Mouse (Mus musculus) layer of hippocampus, adult 8-10 months (tissue): Measurements from ENCODE around the gene Mtch1. TPM values are rescaled to one million over a fixed set of nuclear protein-coding genes. Genes with fewer than 3 reads are reported as not detected.
"Not testable (repeated sequence)": the region's sequence is repeated elsewhere in the genome, so short reads cannot be mapped to it uniquely, and the experiment has no call there.

Experiments
- DNase-seq, 2 experiments: peaks; one replicate each; pipeline ENCODE4 v3.0.0; 2022; ENCODE audit warnings: low spot score in 2 of 2
- total RNA-seq, 4 experiments: library from RNA; stranded (reverse); gene quantifications; 2 replicates each; pipeline ENCODE4 v1.2.4; 2022

Mtch1 gene
- total RNA-seq, 4 experiments from 2014 or later: 562 to 622 (median 577) TPM

- no peak for DNase-seq
These were observed 14.4 kb upstream of the Mtch1 start for GRCm38 (mm10) chr17:29361982-29362691.

- DNase-seq: no peak
These were observed 13.1 kb upstream of the Mtch1 start, which contains the start of gene Fgd2 for GRCm38 (mm10) chr17:29360761-29361221. TSS of gene Fgd2 (plus strand) at chr17:29360914.

DNA sequence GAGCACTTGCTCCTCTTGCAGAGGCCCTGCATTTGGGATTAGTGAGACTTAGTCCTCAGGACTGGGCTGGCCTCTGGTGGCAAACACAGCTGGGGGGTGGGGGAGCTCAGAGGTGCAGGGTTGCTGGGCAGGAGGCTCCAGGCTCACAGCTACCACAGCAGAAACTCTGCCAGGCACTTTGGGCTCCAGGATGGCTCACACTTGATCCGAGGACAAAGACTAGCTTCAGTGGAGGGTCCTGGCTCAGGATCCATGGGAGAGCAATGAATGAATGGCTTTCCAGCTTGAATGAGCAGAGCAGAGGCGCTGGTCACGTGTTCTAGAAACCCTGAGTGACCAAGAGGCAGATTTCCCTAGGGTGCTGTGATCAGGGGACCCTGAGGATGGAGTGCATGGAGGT is 11.2 kb upstream of the Mtch1 start:
- no peak for DNase-seq

DNA sequence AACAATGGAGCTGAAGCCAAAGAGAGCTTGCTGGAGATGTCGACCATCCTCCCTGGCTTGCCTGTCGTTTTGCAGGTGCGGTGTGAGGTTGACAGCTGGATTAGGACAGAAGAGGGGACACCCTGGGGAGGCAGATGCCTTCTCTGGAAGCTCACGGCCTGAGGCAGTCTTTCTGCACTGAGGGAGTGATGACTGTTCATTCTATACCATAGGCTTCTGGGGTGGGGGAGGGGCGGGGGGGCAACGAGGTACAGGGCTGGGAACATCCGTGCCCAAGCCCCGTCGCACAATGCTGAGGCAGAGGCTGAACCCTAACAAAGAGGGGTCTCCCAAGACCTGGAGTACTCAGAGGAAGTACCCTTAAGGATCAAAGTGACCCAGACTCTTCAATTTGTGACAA is 9.1 kb upstream of the Mtch1 start:
- DNase-seq: no peak

- DNase-seq: peak in 1 of 2 experiments; percentile 55
These were observed 8.7 kb upstream of the Mtch1 start for GRCm38 (mm10) chr17:29356479-29356856.

GRCm38 (mm10) chr17:29355841-29356478 is 8.2 kb upstream of the Mtch1 start:
- DNase-seq: no peak

GRCm38 (mm10) chr17:29355461-29355840 is 7.7 kb upstream of the Mtch1 start:
- DNase-seq: no peak

GRCm38 (mm10) chr17:29351056-29351455 is 3.3 kb upstream of the Mtch1 start:
- not testable (repeated sequence) for DNase-seq

DNA sequence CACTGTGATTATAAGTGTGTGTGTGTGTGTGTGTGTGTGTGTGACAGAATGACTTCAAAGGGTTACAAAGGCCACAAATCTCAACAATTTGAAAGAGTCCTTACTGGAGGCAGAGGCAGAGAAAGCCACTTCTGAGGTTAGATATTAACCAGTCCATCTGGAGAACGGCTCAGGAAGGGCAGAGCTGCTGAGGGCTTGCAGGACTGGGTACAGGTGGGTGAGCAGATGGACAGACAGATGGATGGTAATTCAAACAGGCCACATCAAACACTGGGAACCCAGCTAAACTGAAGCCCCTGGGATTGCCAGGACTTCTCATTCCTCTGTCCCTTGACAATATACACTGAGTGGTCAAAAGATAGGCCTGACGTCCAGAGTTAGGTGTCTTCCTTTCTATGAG is 1.3 kb upstream of the Mtch1 start:
- DNase-seq: no peak

DNA sequence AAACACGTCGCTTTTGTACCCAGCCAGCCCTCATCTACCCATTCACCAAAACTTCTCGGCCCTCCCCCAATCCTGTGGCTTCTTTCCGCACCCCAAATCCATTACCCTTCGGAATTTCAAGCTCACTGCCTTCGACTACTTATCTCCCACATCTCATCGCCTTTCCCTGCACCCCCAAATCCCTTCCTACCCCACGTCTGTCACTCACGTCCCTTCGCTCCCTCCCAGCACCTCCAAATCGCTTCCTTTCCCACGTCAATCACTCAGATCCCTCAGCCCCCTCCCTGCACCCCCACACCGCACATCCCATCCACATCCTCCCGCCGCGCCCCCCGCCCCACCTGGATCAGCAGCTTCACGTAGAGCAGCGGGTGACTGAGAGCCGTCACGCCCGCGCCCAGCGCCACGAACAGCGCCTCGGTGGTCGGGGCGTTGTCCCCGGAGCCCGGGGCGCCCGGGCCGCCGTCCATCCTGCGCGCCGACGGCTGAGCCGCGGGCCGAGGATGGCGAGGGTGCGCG is 549 bp downstream of the Mtch1 start:
- DNase-seq: no peak

DNA sequence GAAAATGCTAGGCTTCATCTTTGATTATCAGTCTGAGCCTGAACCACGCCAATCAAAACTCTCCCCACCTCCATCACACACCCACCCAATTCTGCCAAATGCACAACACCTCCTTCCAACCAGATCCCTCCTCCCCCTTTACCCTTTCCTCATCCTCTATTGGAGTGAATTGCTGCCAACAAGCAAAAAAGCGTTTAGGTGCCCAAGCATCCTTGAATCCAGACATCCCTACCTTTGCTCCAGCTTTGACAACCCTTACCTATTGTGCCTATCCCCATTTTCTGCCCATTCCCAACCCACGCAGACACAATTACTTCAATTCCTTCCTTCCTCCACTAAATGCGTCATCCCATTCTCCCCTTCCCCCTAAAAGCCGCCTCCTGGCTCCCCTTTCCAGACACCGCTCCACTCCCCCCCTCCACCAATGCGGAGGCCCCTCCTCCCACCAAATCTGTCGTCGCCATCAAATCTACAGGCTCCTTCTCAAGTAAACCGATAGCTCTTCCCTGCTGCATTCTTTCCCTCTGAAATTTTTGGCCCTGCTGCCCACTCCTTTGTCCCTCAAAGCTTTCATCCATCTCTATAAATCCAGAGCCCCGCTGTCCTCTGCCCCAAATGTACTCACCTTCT is 1.1 kb downstream of the Mtch1 start:
- DNase-seq: peak; percentile 60 to 70

GRCm38 (mm10) chr17:29345272-29345671 is 2.5 kb downstream of the Mtch1 start:
- no peak for DNase-seq

- no peak for DNase-seq
These were observed 4.5 kb downstream of the Mtch1 start for GRCm38 (mm10) chr17:29343241-29343640.

DNA sequence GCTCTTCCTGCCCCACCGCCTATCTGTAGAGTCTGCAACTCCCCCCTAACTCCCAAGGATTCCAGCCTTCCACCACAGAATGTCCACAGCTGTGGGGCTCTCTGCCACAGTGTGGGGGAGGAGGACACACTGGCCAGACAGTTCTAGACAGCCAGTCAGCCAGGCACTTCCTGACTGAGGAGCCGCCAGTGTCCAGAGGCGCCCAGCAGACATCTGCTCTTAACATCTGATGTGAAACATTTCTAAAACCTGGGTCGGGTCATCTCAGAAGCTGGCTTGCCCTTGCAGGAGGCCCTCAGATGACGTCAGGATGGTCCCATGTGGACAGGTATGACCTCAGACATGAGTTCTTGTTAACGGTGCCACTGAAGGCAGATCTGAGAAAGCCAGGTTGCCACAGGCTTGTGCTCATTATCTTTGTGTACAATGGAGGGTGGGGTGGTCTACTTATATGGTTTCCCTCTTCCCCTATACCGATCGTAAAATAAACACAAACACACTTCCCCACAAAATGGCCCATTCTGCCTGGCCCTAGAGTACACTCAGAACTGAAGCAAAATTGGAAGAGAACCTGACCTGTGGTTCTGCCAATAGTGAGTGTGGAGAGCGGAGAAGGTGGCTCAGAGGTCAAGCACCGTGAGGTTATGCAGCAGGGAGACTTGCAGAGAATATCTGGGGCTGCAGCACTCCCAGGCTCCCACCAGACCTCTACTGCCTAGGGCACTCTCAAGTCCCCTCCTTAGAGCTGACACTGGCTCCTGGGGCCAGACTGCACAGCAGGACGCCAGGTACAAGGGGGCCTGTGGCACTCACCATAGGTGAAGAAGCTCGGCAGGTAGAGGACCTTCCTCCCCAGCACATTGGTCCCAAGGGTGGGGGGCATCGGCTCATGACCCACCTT is 5.5 kb downstream of the Mtch1 start:
- no peak for DNase-seq

DNA sequence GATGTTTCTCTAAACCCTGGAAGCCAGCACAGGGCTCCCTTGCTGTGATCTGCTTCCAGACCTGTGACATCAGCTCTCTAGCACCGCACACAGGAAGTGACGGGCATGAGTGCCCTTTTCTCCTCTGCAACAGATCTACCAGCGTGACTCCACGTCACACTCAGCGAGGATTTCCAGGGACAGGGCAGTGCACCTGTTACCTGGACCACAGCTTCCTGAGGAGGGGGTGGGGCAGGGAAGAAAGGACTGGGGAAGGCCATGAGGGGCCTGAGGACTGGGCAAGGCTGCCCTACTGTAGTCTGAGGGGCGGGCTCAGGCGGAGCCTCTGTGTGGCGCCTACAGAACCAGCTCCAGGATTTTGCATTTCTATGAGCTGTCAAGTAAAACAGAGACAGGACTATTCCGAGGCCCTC is 6.1 kb downstream of the Mtch1 start:
- DNase-seq: no peak

DNA sequence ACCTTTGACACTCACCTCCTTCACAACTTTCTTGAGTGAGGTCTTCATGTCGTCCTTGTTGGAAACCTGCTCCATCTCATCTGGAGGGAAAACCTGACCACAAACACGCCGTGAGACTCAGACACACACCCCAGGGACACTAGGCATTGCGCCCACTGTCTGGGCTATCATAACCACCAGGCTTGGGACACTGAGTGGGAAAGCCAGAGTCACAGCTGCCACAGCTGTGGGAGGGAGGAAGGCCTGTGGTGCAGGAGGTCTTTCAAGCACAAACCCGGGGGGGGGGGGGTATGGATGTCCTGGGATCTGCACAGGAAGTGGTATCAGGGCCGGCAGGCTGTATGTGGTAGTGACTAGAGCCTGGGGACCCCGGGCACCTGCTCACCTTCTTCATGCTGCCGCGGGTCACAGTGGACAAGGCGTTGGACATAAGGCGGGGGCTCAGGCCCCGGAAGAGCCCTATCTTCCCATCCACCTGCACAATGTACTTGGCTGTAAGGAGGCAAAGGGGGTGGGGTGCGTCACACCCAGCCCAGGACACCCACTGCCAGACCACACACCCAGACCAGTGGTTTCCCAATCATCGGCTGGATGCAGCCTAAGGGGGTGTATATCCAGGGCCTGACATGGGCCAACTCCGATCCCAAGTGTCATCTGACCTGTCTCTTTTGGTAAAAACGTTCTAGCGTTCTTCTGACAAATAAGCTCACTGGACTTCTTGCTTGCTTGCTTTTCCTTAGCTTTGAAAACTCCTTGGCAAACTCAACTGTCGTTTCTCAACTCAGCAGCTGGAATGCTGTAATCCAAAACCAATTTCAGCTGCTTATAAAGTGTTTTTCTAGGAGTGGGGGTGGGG is 7.1 kb downstream of the Mtch1 start:
- DNase-seq: no peak

- no peak for DNase-seq
These were observed 8.5 kb downstream of the Mtch1 start for GRCm38 (mm10) chr17:29339170-29339768.

- no peak for DNase-seq
These were observed 9.5 kb downstream of the Mtch1 start for GRCm38 (mm10) chr17:29337979-29338823.
